Mouse (Mus musculus) kidney, postnatal 36 days (tissue): ENCODE results near the gene 1700037C18Rik.
"Not testable (repeated sequence)": the region's sequence is repeated elsewhere in the genome, so short reads cannot be mapped to it uniquely, and the experiment has no call there.

Source experiments
- DNase-seq, 2 experiments: peaks; one replicate each; pipeline ENCODE4 v3.0.0; 2021 to 2022; ENCODE audit warnings: mixed read lengths in 2 of 2

Gene 1700037C18Rik

DNA sequence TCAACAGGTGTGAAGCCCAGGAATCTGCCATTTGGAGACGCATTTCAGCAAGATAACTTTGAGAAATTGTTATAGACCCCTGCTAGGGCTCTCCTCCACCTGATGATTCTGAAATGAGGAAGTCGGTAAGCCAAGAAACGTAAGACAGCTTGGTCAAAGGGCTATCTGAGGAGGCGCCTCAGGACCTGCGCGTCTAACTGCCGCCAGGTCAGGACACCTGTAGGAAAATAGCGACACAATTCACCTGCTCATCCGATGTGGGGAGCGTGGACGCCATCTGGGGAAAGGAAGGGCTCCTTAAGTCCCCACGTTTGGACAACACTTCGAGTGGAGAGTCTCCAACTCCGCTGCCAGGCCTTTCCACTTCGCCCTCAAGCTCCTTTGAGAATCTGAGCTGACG, 36.7 kb downstream of the 1700037C18Rik start:
- no peak for DNase-seq

DNA sequence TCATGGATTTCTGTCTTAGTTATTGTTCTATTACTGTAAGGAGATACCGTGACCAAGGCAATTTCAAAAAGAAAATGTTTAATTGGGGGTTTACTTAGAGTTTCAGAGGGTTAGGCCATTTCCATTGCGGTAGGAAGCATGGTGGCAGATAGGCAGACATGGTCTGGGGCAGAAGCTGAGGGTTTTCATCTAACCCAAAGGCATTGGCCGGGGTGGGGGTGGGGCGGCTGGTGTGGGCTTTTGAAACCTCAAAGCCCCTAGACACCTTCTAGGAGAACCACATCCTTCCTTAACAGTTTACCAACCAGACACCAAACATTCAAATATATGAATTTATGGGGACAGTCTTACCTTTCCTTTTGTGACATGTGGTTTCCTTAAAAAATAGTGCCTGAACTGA, 49.2 kb downstream of the 1700037C18Rik start:
- DNase-seq, result no peak

DNA sequence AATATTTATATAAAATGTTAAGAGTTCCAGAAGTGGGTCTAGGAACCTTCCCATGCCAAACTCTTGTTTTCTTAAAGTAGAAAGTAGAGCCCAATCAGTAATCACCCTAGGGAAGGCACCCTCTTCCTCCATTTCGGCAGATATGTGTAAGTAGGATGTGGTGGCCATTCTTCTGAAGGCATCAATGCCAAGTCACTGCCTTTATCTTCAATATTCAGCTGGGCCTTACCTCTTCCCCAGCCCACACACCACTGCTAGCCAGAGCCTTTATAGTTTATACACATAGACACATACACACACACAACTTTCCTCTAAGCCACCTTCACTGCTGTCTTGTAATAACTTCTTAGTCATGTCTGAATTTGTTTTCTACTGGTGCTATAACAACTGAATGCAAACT, 52.7 kb downstream of the 1700037C18Rik start:
- DNase-seq, result no peak

DNA sequence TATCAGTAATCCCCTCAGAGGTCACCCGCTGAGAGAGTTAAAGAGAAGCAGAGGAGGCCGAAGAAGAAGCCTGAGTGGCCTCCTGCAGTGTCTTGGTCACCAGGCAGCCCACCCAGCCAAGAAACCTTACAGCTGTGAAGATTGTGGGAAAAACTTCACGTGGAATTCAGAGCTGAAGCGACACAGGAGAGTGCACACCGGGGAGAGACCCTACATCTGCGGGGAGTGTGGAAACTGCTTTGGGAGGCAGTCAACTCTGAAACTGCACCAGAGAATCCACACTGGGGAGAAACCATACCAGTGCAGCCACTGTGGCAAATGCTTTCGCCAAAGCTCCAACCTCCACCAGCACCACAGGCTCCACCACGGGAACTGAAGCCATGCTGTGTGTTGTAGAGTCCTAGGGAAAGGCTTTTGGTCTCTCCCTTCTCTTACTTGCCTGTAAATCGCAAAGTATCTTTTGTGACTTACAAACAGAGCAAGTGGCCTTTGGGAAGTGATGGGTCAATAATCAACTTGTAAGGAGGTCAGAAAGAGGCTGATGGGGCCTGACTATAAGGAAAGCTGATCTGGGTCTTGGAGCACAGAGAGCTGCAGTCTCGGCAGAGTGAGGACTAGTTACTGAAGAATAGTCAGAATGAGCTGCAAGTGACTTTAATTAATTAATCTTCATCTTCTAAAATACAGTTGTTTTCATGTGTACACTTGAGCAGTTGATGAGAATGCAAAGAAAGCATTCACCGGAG, 53.9 kb downstream of the 1700037C18Rik start:
- DNase-seq, result no peak

DNA sequence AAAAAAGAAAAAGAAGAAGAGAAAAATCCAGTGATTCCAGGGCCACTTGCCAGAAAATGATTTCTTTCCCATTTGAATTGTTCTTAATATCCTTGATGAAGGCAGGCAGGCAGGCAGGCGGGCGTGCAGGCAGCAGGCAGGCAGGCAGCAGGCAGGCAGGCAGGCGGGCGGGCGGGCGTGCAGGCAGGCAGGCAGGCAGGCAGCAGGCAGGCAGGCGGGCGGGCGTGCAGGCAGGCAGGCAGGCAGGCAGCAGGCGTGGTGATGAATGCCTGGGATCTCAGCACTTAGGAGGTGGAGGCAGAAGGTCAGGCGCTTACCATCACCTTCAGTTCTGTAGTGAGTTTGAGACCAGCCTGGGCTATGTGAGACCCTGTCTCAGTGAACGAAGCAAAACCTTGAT, 55.9 kb downstream of the 1700037C18Rik start:
- no peak for DNase-seq

DNA sequence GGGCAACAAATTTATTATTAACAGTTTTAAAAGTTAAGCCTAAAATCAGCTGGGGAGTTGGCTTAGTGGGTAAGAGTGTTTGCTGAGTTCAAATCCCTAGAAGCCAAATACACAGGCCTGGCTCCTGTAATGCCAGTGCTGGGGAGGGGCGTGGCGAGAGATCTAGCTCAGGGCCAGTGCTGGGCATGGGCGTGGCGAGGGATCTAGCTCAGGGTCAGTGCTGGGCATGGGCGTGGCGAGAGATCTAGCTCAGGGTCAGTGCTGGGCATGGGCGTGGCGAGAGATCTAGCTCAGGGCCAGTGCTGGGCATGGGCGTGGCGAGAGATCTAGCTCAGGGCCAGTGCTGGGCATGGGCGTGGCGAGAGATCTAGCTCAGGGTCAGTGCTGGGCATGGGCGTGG, 57.2 kb downstream of the 1700037C18Rik start:
- DNase-seq, result not testable (repeated sequence)

DNA sequence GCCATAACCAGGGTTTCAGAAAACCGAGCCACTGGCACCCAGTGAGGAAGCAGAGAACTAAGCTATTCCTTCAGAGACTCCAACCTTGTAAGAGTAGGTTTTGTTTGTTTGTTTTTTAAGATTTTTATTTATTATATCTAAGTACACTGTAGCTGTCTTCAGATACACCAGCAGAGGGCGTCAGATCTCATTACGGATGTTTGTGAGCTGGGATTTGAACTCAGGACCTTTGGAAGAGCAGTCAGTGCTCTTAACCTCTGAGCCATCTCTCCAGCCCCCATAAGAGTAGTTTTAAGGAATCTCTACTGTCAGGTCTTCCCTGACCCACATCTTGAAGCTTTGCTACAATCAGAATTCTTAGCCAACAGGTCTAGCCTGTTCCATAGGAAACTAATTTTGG, 60.1 kb downstream of the 1700037C18Rik start:
- no peak for DNase-seq

DNA sequence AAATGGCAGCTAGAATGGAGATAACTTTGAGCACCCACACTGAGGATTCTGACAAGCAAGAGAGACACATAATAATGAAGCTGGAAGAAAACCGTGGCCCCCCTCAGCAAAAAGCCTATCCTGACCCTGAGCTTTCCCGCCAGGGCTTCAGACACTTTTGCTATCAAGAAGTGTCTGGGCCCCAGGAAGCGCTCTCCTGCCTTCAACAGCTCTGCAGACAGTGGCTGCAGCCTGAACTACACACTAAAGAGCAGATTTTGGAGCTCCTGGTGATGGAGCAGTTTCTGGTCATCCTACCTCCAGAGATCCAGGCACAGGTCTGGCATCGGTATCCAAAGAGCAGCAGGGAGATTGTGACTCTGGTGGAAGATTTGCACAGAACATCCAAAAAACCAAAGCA, 60.6 kb downstream of the 1700037C18Rik start:
- no peak for DNase-seq

DNA sequence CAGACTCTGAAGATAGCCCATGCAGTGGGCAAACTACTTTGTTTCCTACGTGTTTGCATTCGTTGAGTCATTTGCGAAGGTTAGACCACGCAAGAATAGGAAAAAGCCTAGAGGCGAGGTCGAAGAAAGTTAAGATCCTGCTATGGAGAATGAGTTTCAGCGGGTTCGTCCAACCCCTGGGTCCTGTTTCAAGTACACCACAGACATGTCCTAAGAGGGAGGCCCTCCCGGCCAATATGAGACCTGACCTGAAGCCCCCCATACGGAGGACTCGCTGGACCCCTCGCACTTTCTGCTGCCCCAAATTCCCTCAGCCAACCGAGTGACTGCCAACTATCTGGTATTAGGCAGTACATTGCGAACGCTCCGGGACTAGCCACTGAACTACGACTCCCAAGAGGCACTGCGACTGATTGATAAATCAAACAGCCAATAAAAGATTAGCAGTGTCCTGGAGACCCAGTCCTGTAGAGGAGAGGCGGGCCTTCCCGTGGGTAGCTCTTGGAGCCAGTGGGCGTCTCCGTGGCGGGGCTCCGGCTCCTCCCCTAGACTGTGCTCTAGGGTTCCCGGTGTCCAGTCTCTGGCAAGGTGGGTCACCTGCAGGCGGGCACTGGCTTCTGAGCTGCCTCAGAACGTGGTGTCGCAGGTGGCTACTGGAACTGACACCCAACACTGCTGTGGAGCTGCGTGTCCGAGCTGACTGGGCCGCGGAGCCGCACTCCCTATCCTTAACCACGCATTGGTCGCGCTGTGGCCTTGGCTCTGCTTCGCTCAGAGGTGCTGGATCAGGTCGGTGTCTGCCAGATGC, 61.6 kb downstream of the 1700037C18Rik start, which contains the start of gene Zfp174:
Gene Zfp174 (plus strand): TSS at position 558 of the 808 bp plus-strand sequence.
- peak; percentile 95 to 99 for DNase-seq
